8 mouse cellular contexts compared by ENCODE assay signal in genomic region chr11:105567221-105567641, GRCm38 (mm10). TPM values are rescaled to one million over a fixed set of nuclear protein-coding genes. Genes with fewer than 3 reads are reported as not detected.
DNase-seq lines count a peak whose midpoint lies in the region; ATAC-seq and TF ChIP-seq lines count a peak whose summit lies in the region.
"Had no signal": no experiment of that assay in that cellular context is flagged by ENCODE, and none has a peak within 500 bp of the region (broad histone marks: within the 10 kb centered on the region; RNA-seq: fewer than 3 reads in every experiment).

No protein-coding gene starts in this region.

- H3K36me3 ChIP-seq in intestine, embryonic 14.5 days (ENCODE audit: control insufficient read depth, insufficient read depth, low read length): no peaks in the 10 kb centered on the region
- no peaks in the 10 kb centered on the region for H3K36me3 ChIP-seq in intestine, embryonic 16.5 days (ENCODE audit: control insufficient read depth, insufficient read depth, low read length)

- no peak overlapping the region for H3K9ac ChIP-seq in intestine, embryonic 14.5 days (ENCODE audit: low read length)
- H3K9ac ChIP-seq in intestine, embryonic 16.5 days (ENCODE audit: low read depth, low read length): no peak overlapping the region

- H3K4me3 ChIP-seq in intestine, embryonic 14.5 days (ENCODE audit: low read depth, low read length): no peak overlapping the region
- no peak overlapping the region for H3K4me3 ChIP-seq in intestine, embryonic 16.5 days (ENCODE audit: low read length)
- H3K4me3 ChIP-seq in bone marrow macrophage, adult 2 months (ENCODE audit: insufficient read depth, low read length): no peak overlapping the region

- intact Hi-C loops in gastrocnemius, postnatal 14 days (cut with DNase I; ENCODE audit: low total_unique reads): no loop called here
- intact Hi-C loops in left cerebral cortex, postnatal 36 days (cut with DNase I): no loop called here

- 18% methylated on average over 1 of the region's 1 CpGs for WGBS in intestine, embryonic 14.5 days
- WGBS in intestine, embryonic 16.5 days: 17% methylated on average over 1 of the region's 1 CpGs

- no peaks in the 10 kb centered on the region for H3K27me3 ChIP-seq in intestine, embryonic 14.5 days (replicated peaks; ENCODE audit: control insufficient read depth, insufficient read depth, low read length)
- no peaks in the 10 kb centered on the region for H3K27me3 ChIP-seq in intestine, embryonic 16.5 days (replicated peaks; ENCODE audit: control insufficient read depth, insufficient read depth, low read length)

- peaks cover 6% of the 10 kb centered on the region; the same call in 1 of the 2 replicates for H3K4me1 ChIP-seq in intestine, embryonic 14.5 days (replicated peaks; ENCODE audit: control insufficient read depth, insufficient read depth, low read length)
- H3K4me1 ChIP-seq in intestine, embryonic 16.5 days (ENCODE audit: control insufficient read depth, insufficient read depth, low read length): no peaks in the 10 kb centered on the region
- H3K4me1 ChIP-seq in bone marrow macrophage, adult 2 months (ENCODE audit: control insufficient read depth, insufficient read depth, low read length): peaks cover 22% of the 10 kb centered on the region

- no peak for TF ChIP-seq POLR2A in bone marrow macrophage, adult 2 months (IDR thresholded peaks at IDR 0.05; ENCODE audit: borderline replicate concordance, low read depth, low read length)

- no peaks in the 10 kb centered on the region for H3K9me3 ChIP-seq in intestine, embryonic 14.5 days (ENCODE audit: control insufficient read depth, low read length)
- H3K9me3 ChIP-seq in intestine, embryonic 16.5 days (ENCODE audit: control insufficient read depth, low read length): no peaks in the 10 kb centered on the region

- H3K27ac ChIP-seq in intestine, embryonic 14.5 days (ENCODE audit: low read depth): peak overlapping the region; percentile 9; the same call in 1 of the 2 replicates
- H3K27ac ChIP-seq in intestine, embryonic 16.5 days (ENCODE audit: low read length): no peak overlapping the region
- H3K27ac ChIP-seq in bone marrow macrophage, adult 2 months (ENCODE audit: insufficient read depth, low read depth, low read length): peak overlapping the region; percentile 82
- H3K27ac ChIP-seq: kidney, postnatal 0 days had no signal

- no peak overlapping the region for H3K4me2 ChIP-seq in intestine, embryonic 14.5 days (ENCODE audit: low read length)
- H3K4me2 ChIP-seq in intestine, embryonic 16.5 days (ENCODE audit: low read depth, low read length): no peak overlapping the region

- ATAC-seq in intestine, embryonic 14.5 days (replicated peaks; ENCODE audit: low FRiP score, low TSS enrichment, low read depth): no peak
- no peak for ATAC-seq in intestine, embryonic 16.5 days

- no peak for TF ChIP-seq CTCF in bone marrow macrophage, adult 2 months (IDR thresholded peaks at IDR 0.05; ENCODE audit: low read depth, low read length)

- no peak for DNase-seq in intestine, embryonic 14.5 days (ENCODE audit: low spot score)
- peak; percentile 43 for DNase-seq in gastrocnemius, postnatal 14 days
- DNase-seq in lung, postnatal 14 days: peak; percentile 20
- no peak for DNase-seq in left cerebral cortex, postnatal 36 days (ENCODE audit: low spot score in 2 of 2)
- DNase-seq in spleen, adult 18-20 months: no peak

RNA-seq across cellular contexts. Expression of gene Tanc2, which starts 22.6 kb away (rescaled TPM):
- polyA plus RNA-seq in intestine, embryonic 14.5 days (2014; fragmentation: Nextera tagmentation; extraction: Ambion mirVana): 13.3 and 13.4 TPM in 2 replicates
- 4.7 and 4.9 TPM in 2 replicates for polyA plus RNA-seq in intestine, embryonic 16.5 days (2015; fragmentation: Nextera tagmentation; extraction: Ambion mirVana)
- polyA plus RNA-seq in bone marrow macrophage, adult 2 months (2012; ENCODE audit: insufficient read depth, insufficient read length, missing spikeins): 32.2 and 35.1 TPM in 2 replicates
- total RNA-seq in gastrocnemius, postnatal 14 days (2021): 10 to 100 TPM; 14.6 to 17.7 TPM
- 100 to 1,000 TPM; 235 to 245 TPM for total RNA-seq in left cerebral cortex, postnatal 36 days (2021)

Comparison
In these comparisons a context has a peak if more than half of its experiments do, and no peak if none do; other contexts are left out.
1. DNase-seq: peak in gastrocnemius, postnatal 14 days (single experiment) and lung, postnatal 14 days (single experiment); none in intestine, embryonic 14.5 days (single experiment), left cerebral cortex, postnatal 36 days (0 of 2) and spleen, adult 18-20 months (0 of 2).